Mouse (Mus musculus) retina, postnatal 1 day (tissue): ENCODE data around the gene Adamtsl3.

Experiments used
- DNase-seq: peaks from one replicate; pipeline ENCODE4 v3.0.0-alpha.2; 2012

Adamtsl3 gene

DNA sequence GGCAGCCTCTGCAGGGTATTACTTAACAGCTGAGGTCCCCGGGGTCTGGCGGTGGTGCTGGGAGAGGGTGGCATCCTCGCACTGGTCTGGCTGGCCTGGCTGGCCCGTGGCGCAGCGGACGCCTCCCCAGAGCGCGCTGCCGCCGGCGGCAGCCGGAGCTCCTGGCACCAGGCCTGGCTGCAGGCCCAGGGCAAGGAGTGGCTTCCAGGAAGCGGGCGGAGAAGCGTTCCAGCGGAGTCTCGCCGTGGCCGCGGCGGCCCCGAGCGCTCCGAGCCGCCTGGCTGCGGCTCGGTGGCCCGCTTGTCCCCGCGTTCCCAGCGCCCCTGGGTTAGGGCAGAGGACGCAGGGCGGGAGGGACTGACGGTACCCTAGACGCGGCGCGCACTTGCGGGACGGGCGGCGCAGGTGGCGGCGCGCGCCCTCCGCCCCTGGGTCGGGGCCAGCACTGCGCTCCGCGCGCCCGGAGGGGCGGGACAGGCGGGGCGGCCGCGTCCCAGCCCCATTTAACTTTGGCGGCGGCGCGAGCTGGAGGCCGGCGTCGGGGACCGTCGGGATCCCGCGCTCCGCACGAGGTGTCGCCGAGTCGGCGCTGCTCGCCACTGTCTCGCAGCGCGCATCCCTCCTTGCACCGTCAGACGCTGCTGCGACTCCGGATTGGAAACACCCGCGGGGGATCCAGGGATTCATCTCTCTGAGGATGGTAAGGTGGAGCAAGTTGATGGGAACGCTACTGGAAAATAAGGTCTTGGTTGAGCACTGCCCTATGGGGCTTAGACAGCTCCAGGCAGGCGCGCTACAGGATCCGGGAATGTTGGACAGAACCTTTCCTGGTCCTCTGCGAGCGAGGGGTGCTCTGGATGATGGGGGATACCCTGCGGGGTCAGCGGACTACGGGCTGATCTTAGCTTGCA is at the start of gene Adamtsl3:
Gene Adamtsl3 (plus strand): TSS at position 484 of the 911 bp plus-strand sequence.
- peak; percentile 40 for DNase-seq

DNA sequence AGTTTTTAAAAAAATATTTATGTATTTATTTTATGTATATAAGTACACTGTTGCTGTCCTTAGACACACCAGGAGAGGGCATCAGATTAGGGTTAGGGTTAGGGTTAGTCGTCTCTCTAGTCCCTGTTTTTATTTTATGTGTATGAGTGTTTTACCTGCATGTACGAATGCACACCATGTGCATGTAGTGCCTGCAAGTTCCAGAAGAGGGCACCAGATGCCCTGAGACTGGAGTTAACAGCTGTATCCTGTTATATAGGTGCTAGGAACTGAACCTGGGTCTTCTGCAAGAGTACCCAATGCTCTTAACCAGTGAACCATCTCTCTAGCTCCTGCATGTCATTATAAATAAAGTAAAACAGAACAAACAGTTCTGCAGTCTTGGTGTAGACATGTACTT is 48.3 kb upstream of the Adamtsl3 start:
- no peak for DNase-seq

DNA sequence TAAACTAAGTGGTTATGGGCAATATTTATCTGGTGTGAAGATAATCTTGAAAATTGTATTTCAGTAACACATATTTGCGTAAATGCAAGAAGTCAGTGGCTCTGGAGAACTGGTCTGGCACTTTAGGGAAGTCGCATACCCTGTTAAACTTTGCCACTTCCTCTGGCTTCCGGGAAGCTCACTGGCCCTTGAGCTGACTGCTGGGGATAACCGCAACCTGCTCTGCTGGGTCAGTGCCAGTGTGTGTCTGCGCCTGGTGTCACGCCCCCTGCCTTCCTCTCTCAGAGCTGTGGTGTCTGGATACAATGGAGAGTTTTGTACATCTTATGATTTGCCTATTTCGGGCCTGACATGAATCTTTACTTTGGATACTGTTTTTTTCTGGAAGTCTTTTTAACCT is 42.1 kb upstream of the Adamtsl3 start:
- DNase-seq: no peak

DNA sequence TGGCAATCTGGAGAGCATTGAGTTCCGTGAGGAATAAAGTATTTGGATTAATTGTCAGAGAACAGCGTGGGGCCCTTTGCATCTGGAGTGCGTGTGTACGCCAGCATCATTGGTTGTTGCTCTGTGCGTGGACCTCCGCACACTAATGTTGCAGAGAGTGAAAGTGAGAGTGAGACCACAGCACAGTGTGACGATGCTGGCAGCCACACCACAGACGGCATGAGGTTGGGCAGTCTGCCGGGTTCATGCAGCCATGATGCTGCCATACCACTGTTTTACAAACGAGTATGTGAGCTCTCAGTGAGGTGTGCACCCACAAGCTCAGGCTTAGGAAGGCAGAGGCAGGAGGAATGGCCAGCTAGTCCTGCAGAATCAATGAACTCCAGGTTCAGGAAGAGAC is 41.4 kb upstream of the Adamtsl3 start:
- no peak for DNase-seq

DNA sequence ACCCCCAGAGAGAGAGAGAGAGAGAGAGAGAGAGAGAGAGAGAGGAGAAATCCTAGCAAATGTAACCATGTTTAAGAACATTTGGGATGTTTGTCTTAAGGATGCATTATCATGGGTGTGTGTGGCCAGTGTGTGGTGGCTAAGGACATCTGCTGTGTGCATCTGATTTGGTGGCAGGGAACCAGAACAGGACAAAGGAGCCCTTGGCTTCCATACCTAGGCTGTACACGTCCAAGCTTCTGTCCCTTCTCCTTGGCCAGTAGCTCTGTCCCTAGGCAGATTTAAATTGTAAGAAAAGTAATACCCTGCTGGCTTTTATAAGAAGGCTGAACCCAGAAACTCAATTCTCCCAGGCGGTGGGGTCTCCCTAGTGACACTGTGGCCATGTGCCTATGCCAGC is 40.9 kb upstream of the Adamtsl3 start:
- DNase-seq: no peak

DNA sequence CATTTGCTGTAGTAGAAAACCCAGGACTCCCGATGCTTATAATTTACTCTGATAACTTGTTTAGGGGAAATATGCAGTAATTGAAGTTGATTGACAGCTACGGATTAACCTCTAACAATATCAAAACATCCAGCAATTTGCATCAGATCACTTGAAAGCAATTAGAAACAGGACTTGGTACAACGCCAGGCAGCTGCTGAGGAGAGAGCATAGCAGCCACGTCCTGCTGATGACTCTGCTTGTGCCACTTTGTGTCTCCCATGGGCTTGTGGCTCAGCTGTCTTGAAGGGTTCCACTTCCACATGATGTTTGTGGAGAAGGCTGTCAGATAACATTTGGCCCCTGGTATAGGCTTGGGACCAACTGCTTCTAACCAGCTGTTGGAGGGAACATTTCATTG is 27.1 kb upstream of the Adamtsl3 start:
- peak; percentile 39 for DNase-seq

DNA sequence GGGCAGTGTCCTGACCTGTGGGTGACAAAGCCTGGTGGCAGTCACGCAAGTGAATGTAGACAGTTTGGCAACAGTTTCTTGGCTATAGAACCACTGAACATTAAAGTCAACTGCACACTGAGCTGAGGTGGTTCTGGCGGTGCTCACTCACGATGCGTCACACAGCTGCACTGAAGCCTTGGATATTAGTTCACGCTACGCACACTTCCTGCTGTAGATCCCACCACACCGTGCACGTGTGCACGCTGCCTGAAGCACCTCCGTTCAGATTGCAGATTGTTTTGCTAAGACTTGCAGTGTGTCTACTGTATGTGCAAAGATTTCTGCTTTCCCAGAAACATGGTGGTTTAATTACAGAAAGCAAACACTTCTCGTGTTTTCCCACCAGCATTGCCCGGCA is 17.0 kb upstream of the Adamtsl3 start:
- no peak for DNase-seq

DNA sequence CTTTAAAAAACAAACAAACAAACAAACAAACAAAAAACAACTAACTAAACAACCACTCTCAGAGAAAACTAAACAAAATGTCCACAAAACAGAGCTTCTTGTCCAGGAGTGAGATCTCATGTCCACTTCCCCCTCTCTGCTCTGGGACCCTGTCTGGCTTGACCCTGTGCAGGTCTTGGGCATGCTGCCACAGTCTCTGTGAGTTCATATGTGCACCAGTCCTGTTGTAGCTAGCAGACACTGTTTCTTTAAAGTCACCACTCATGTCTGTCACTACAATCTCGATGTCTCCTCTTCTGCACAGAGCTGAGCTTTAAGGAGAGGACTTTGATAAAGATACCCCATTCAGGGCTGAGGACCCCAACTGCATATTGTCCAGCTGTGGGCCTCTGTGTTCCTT is 8.9 kb upstream of the Adamtsl3 start:
- no peak for DNase-seq

DNA sequence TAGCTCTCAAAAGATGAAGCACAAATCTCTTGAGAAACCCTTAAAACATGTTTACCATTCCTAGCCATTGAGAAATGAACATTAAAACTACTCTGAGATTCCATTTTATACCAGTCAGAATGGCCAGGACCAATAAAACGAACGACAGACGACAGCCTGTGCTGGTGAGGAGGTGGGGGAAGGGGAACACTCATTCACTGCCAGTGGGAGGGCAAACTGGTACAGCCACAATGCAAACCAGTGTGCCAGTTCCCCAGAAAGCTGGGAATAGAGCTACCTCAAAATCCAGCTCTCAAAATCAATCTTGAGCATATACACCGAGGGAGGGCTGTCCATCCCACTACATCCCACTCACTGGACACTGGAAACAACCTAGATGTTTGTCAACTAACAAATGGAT is 8.3 kb upstream of the Adamtsl3 start:
- no peak for DNase-seq

DNA sequence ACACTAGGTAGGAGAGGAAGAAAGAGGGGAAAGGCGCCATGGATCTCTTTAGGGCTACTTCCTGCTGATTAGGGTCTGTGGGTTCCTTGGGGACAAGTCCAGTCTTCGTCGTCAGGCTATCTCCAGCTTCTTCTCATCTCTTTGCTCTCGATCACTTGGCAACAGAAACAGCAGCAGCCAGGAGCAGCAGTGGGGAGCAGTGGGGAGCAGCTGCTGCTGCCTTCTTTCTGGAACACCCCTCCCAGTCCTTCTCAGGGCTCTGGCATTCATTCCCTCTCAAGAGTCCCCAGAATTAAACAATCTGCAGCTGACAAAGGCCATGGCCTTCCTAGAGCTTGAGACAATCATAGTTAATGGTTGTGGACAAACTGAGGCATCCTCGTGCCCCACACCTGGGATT is 7.6 kb upstream of the Adamtsl3 start:
- DNase-seq: no peak

DNA sequence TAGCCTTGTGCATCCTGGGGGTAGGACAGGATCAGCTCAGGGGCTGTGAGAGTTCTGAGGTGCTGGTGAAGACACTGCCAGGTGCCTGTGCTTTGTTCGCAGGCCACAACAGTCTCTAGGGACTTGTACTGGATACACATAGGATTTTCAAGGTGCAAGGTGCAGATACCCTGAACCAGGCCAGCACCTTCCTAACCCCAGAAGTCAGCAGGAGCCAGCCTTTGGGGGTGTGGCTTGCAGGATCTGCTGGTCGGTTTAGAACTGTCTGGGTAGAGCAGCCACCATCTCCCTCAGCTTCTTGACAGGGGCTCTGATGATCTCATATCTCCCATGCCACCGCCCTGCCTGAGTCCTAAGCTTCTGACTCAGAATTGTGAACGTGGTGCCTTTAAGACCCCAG is 5.7 kb upstream of the Adamtsl3 start:
- DNase-seq: no peak

DNA sequence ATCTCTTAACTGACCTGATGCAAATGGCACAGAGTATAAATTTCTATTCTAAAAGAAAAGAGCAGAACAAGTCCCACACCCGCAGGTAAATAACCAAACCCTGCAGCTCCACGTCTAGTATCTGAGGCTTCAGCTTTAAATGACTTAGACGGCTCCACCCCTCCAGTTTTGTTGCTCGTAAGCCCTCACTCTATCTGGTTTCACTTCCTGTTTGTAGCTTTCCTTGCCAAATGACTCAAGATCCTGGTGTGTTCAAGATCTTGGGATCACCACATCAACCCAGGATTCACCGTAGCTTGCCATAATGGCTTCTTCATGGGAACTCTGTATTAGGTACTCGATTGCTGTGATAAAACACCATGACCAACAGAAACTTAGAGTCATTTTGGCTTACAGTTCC is 4.6 kb upstream of the Adamtsl3 start:
- DNase-seq: no peak

DNA sequence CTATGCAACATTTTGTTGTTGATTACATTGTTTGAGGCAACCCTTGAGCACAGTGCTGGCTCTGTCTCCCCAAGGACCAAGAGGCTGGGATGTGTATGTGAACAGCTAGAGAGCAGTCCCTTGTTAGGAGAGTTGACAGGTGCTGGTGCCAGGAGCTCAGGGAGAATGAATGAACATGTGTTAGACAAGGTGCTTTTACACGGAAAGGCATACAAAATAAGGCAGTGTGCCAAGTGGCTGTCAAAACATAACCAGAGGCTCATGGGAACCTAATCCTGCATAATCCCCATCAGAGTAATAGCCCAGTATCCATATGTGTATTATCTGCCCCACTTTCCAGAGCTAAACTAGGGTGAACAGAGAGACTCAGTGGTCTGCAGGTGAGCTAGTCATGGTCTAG is 1.5 kb upstream of the Adamtsl3 start:
- peak; percentile 55 for DNase-seq

DNA sequence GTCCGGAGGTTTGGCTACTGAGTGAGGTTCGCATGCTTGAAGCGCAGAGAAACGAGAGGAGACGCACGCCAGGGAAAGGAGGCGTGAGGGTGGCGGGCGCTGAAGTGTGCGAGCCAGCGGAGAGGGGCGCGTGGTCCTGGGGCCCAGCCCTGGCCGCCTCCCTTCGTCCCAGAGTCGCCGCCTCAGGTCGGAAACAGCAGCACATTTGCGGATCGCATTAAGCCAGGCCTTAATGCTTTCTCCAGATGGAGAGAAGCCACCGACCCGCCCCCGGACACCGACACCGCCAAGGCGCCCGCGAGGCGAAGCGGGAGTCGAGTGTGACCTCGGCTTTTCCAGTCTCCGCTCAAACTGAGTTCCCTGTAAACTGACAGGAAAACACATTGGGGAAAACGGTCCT is 638 bp downstream of the Adamtsl3 start:
- DNase-seq: peak; percentile 39

DNA sequence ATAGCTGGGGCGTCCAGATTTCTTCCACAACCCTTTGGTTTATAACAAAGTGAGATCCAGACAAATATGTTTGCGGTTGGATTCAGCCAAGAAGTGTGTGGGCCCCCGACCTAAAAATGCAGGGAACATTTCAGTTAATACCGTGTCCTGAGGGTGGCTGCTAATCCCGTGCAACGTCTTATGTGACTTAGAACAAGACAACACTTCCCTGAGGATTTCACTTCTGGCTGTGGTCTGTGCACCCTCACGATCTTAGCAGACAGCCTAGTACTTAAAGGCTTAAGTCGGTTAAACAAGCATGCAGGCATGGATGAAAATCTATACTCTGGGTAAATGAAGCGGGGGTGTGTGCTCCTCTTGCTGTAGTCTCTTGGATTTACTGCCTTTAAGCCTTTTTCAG is 2.6 kb downstream of the Adamtsl3 start:
- peak; percentile 31 for DNase-seq

DNA sequence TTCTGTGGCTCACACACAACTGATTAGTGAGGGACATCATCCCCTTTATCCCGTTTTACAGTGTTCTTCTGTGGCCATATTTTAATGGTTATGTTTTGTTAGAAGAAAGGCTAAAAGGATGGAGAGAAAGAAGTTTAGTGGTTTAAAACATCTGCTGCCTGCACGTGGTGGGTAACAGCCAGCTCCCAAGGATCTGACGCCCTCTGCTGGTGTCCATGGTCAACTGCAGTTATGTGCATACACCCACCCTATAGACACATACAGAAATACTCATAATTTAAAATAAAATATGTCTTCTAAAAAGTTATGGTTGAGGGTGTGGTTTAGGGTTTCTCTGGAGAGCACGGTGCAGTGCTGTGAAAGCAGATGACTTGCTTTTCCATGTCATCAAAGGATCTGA is 3.0 kb downstream of the Adamtsl3 start:
- no peak for DNase-seq

DNA sequence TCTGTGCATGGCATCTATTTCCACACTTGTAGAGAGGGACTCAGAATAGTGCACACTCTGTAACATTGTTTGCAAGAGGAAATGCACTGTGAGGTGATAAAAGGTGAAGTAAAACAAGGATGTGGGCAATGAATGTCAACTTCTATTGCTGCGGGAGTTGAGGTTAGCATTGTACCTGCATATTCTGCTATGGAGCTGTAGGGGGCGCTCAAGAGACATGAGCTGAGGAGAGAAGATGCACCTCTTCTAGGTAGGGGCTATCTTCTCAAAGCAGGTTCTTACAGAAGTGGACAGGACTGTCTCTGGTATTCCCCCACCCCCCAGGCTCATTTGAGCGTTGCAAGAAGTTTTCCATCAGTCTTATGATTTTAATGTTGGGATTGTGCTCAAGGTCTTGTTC is 3.7 kb downstream of the Adamtsl3 start:
- DNase-seq: no peak

DNA sequence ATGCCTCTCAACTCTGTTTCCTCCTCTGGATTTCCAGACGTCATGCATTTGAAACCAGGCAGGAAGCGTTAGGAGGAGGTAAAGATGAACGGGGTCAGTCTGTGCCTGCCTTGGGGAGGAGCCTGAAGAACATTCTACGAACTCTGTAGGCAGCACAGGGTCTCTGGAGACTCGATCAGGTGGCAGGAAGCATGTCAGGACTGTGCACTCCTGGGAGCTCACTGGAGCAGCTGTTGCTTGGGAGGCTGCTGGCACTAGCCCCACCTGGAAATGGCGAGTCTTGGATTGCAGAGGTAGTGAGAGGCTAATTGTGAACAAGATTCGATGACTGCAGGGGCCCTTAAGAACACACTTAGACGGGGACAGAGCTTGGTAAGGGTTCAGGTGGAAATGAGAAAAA is 6.0 kb downstream of the Adamtsl3 start:
- DNase-seq: no peak

DNA sequence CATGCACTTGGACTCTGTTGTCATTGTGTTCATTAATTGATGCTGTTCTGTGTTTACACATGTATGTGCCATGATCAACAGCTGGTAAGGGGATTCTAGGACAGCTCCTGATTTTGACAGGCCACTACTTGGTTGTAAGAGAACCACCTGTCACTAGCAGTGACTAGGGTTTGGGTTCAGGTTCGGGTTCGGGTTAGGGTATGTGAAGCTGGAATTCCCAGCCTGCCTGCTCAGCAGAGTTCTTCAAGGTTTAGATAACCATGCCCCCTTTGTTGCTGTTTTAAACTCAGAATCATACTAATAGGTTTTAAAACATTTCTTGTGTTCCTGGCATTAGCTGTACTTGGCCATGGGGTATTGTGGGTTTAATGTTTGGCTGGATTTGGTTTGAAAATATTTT is 11.2 kb downstream of the Adamtsl3 start:
- DNase-seq: no peak

DNA sequence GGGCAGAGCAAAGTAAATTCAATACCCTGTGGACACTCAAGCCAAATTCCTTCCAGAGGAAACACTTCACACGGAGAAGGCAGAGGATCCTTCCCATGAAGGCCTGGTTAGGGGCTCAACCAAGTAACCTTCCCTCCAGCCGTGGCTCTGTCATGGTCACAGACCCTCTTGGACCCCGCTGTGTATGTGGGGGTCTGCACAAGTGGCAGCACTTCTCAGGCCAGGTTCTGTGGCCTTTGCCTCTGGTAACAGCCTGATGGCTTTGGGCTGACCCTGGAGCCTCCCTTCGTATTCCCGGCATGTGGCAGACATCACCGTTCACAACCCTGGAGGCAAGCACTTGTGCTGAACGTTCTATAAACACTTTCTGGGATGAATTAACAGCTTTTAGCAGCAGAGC is 14.3 kb downstream of the Adamtsl3 start:
- no peak for DNase-seq

DNA sequence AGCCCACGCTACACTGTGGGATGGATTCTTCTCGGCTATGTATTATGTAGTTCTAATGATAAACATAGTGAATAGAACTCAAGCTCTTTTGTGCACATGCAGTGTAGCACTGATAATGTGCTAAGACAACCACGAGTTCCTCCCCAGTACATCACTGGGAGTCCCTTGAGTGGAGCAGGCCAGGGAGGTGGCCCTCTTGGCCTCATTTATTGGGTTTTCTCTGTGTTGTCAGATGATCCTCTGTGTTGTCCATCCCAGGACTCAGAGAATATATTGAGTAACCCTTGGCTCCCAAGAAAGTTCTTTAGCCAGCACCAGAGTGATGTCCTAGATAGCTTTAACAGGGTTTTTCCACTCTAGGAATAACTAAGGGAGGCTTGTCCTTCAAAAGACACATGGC is 14.9 kb downstream of the Adamtsl3 start:
- DNase-seq: no peak

DNA sequence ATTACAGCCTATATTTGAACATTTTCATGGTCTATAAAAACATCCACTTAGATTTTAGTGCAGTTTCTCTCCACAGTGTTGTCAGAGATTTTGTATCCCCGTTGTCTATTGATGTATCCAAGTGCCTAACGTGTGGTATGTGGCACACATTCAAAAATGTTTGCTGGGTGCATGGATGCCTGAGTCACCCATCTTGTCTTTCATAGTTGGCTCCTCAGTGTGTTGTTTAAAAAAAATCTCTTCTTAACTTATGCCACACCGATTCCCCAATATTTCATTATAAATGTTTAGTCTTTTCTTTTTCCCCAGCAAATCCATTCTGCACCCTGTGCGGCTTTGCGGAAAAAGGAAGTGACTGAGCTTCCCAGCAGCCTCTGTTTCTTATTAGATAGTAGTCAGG is 23.7 kb downstream of the Adamtsl3 start:
- no peak for DNase-seq

DNA sequence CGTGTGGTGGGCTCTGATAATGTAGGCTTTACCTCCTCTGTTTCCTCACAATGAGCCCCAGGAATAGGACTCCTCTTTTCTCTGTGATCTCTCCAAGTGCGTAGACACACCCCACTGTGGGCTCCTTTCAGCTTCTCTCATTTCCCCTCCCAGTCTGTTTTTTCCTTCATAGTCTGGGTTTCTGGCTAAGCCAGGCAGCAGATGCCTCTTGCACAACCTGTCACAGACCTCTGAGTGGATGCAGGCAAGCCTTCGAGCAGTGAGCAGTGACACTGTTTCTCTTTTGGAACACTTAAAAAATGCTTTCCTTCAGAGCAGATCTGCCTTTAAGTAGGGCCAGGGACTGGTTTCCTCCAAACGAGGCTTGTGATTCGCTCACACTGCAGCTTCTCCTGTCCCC is 24.2 kb downstream of the Adamtsl3 start:
- DNase-seq: no peak

DNA sequence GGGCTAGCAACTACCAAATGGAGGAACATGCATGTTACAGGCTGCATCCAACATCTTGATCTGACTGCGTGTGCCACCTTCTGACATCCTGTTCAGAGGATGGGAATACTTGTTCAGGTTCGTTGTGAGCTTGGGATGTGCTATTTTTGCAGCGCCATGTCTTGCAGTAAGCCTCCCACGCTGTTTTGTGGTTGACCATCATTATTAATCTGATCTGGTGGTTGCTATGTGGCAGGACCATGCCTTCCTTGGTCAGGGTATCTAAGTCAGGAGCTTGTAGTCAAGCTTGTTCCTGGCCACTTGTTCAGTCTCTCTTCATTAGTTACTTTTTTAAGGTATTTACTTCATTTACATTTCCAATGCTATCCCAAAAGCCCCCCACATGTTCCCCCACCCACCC is 24.7 kb downstream of the Adamtsl3 start:
- DNase-seq: no peak

DNA sequence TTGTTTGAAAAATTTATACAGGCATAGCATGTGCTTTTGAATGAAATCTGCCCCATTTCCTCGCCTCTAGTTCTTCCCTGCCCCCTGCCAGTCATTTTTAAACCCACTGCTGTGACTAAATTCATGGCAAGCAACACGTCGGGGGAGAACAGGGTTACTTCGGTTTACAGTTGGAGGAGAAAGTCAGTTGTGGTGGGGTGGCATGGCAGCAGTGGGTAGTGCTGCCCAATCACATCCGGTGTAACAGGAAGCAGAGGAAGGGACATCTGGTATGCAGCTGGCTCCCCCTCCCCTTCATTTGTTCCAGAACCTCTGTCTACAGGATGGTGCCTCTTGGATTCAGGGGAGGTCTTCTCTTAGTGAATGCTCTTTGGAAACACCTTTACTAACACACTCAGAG is 25.6 kb downstream of the Adamtsl3 start:
- DNase-seq: no peak
